Mouse (Mus musculus) cortical plate, adult 2 months (tissue): ENCODE data around the gene Gm44579. TPM values are rescaled to one million over a fixed set of nuclear protein-coding genes. Genes with fewer than 3 reads are reported as not detected.

ENCODE experiments used
- H3K27ac ChIP-seq: fragments of 200-500 bp; 2 replicates; pipeline ENCODE4 v1.5.1; 2012; ENCODE audit warnings: low read length, control low read depth, inconsistent platforms; ENCODE audit not compliant: insufficient read depth
- H3K4me1 ChIP-seq: fragments of 200-500 bp; 2 replicates; pipeline ENCODE4 v1.6.1; 2011; ENCODE audit warnings: low read length; ENCODE audit not compliant: control insufficient read depth, insufficient read depth
- H3K4me3 ChIP-seq: fragments of 200-500 bp; 2 replicates; pipeline ENCODE4 v1.5.1; 2011; ENCODE audit warnings: mild to moderate bottlenecking, low read length, control low read depth; ENCODE audit not compliant: insufficient read depth
- CTCF ChIP-seq: fragments of 200-500 bp; IDR thresholded peaks from 2 replicates; pipeline ENCODE4 v1.5.1; 2011; ENCODE audit warnings: mild to moderate bottlenecking, control low read depth, low read length; ENCODE audit not compliant: insufficient read depth; ENCODE audit errors: extremely low read depth
- POLR2A ChIP-seq: fragments of 200-500 bp; IDR thresholded peaks from 2 replicates; pipeline ENCODE4 v1.6.1; 2011; ENCODE audit warnings: mild to moderate bottlenecking, low read length, control low read depth; ENCODE audit not compliant: insufficient read depth; ENCODE audit errors: extremely low read depth
- polyA plus RNA-seq: library from polyadenylated mRNA; depleted of rRNA; stranded (reverse); fragments of >200 nt; gene quantifications from 2 replicates; pipeline ENCODE4 v1.2.3, GENCODE M21; 2012

Gene Gm44579
- polyA plus RNA-seq, 1 experiment = not detected

DNA sequence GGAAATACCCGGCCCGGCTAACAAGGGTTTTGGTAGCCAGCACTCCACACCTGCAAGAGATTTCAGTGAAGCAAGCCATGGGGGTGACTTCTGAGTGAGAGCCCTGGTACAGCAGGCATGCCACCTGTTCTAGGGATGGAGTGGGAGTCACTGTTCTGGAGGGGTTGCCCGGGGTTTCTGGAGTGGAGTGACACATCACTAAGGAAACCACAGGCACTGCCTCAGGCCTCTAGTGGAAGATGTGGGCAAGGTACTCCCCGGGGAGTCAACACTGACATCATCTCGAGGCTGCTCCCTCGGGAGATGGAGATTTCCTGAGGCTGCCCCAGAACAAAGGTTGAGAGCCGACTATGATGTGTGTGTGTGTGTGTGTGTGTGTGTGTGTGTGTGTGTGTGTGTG is 50.4 kb downstream of the Gm44579 start:
- peaks cover 2% of the 10 kb centered on the region; the same call in 1 of the 2 replicates for H3K4me1 ChIP-seq
- peak overlapping the region; percentile 52 for H3K4me3 ChIP-seq
- no peak overlapping the region for H3K27ac ChIP-seq
- TF ChIP-seq CTCF (no peak), POLR2A (no peak)

DNA sequence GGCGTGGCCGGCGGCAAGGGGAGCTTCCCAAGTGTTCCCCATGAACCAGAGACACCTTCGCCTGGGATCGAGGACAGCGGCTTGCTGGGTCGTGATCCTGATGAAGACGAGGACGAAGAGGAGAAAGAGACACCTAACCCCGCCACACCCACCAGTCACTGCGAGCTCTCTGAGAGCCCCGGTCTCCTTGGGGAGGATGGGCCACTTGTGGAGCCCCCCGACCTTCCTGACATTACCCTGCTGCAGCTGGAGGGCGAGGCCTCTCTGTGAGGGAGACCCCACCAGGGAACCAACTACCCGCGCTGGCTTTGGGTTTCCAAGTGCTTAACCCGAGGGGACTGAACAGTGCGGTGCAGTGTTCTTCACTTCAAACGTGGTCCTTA is 52.2 kb downstream of the Gm44579 start:
- TF ChIP-seq CTCF (no peak), POLR2A (no peak)
- Histone ChIP-seq H3K4me3 (peak overlapping the region; percentile 52), H3K27ac (no peak overlapping the region), H3K4me1 (no peaks in the 10 kb centered on the region; the same call in 1 of the 2 replicates)

- TF ChIP-seq CTCF (no peak), POLR2A (peak; percentile 97)
- Histone ChIP-seq H3K4me1 (no peaks in the 10 kb centered on the region; the same call in 1 of the 2 replicates), H3K4me3 (peak overlapping the region; percentile 52), H3K27ac (no peak overlapping the region)
Measured at GRCm38 (mm10) chr15:98167645-98168621, 52.8 kb downstream of the Gm44579 start.

DNA sequence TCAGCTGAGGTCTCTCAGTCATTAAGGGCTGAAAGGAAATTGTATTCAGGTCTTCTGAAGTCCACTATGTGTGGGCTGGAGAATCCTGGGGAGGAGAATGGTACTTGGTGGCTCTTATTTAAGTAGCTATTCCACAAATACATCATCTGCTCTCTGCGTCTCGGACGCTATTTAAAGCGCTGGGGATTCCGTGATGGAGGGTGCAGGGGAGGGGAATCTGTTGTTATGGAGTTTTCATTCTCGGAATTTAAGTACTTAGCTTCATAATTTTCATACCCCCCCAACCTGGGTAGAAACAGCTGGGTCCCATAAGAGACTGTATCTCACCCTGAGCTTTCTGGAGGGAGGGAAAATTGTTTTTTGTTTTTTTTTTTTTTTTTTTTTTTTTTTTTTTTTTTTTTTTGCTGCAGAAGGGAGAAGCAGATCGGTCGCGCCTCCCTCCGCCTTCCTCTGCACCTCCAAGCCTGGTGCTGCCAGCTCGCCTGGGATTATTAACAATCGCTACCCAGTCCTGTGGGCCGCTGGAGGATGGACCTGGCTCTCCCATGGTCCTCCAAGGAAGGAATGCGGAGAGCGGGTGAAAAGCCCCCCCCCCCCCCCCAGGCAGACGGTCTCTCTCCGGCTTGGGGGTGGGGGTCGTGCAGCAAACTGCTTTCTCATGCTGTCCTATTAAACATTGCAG is 53.7 kb downstream of the Gm44579 start, which contains the start of gene Ccdc184:
Gene Ccdc184 (plus strand): TSS at position 196 of the 682 bp plus-strand sequence.
- no peak for TF ChIP-seq CTCF
- TF ChIP-seq POLR2A = no peak
- Histone ChIP-seq H3K4me1 (no peaks in the 10 kb centered on the region; the same call in 1 of the 2 replicates), H3K4me3 (peak within 1 kb of the TSS; percentile 52), H3K27ac (no peak within 1 kb of the TSS)

DNA sequence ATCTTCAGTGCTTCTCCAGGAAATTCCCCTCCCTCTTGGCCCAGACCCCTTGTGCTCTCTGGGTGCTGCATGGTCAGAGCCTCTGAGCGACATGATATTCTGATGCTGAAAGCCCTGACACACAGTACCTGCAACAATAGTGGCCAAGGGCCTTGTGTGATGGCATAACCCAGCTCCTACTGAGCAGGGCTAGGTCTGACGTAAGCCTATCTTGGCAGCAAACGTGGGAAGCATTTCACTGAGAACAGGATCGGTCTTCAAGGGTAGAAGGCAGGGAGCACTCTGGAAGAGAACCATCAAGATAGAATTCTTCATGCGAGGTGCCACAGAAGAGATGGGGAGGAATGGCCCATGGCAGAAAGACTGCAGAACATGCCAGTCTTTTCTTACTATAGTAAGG is 55.3 kb downstream of the Gm44579 start, which contains the start of gene Asb8:
Gene Asb8 (minus strand): TSS at position 101 of the 400 bp plus-strand sequence.
- H3K4me3 ChIP-seq = no peak within 1 kb of the TSS
- no peaks in the 10 kb centered on the region; the same call in 1 of the 2 replicates for H3K4me1 ChIP-seq
- H3K27ac ChIP-seq = no peak within 1 kb of the TSS
- TF ChIP-seq POLR2A (no peak), CTCF (no peak)

GRCm38 (mm10) chr15:98162561-98162960 is 58.2 kb downstream of the Gm44579 start:
- H3K27ac ChIP-seq = no peak overlapping the region
- no peak for TF ChIP-seq POLR2A
- TF ChIP-seq CTCF = no peak

GRCm38 (mm10) chr15:98161026-98161805 is 59.6 kb downstream of the Gm44579 start:
- no peak for TF ChIP-seq CTCF
- H3K4me1 ChIP-seq = no peaks in the 10 kb centered on the region
- no peak overlapping the region for H3K4me3 ChIP-seq
- no peak overlapping the region for H3K27ac ChIP-seq

More at GRCm38 (mm10) chr15:98162561-98162960, 58.2 kb downstream of the Gm44579 start:
- Histone ChIP-seq H3K4me1 (no peaks in the 10 kb centered on the region; the same call in 1 of the 2 replicates), H3K4me3 (no peak overlapping the region)

GRCm38 (mm10) chr15:98157253-98157652 is 63.5 kb downstream of the Gm44579 start:
- Histone ChIP-seq H3K4me3 (no peak overlapping the region), H3K27ac (no peak overlapping the region)
- TF ChIP-seq CTCF = no peak
- no peak for TF ChIP-seq POLR2A

GRCm38 (mm10) chr15:98155944-98156343 is 64.8 kb downstream of the Gm44579 start:
- Histone ChIP-seq H3K4me3 (no peak overlapping the region), H3K27ac (no peak overlapping the region), H3K4me1 (0 out of 2 replicates have a peak, but pooled peaks cover 1% of the 10 kb centered on the region)
- TF ChIP-seq POLR2A (no peak), CTCF (no peak)

More at GRCm38 (mm10) chr15:98157253-98157652, 63.5 kb downstream of the Gm44579 start:
- H3K4me1 ChIP-seq = 0 out of 2 replicates have a peak, but pooled peaks cover 1% of the 10 kb centered on the region
